Mouse (Mus musculus) lung, adult 18-20 months (tissue): ENCODE measurements at regions not wholly inside any gene's neighbourhood (a gene's known extent, or its start where the extent isn't known, plus 50 kb on each side); places are given as distances from the start of the nearest gene placed in this dataset.
"Not testable (repeated sequence)": the region's sequence is repeated elsewhere in the genome, so short reads cannot be mapped to it uniquely, and the experiment has no call there.

Experiments used
- DNase-seq, 2 experiments: peaks; one replicate each; pipeline ENCODE4 v3.0.0; 2022; ENCODE audit warnings: mixed read lengths in 2 of 2

GRCm38 (mm10) chr17:26335551-26335950 lies 79.1 kb upstream of the Neurl1b start:
- no peak for DNase-seq

- DNase-seq, result no peak
These were observed 78.6 kb upstream of the Neurl1b start for GRCm38 (mm10) chr17:26336011-26336410.

GRCm38 (mm10) chr17:26337106-26337505 lies 77.5 kb upstream of the Neurl1b start:
- DNase-seq, result no peak

- DNase-seq, result not testable (repeated sequence)
These were observed 69.2 kb upstream of the Neurl1b start for GRCm38 (mm10) chr17:26345436-26345835.

GRCm38 (mm10) chr17:26348116-26348515 lies 66.5 kb upstream of the Neurl1b start:
- no peak for DNase-seq

- no peak for DNase-seq
These were observed 64.9 kb upstream of the Neurl1b start for GRCm38 (mm10) chr17:26349741-26350140.

- DNase-seq, result no peak
These were observed 64.4 kb upstream of the Neurl1b start for GRCm38 (mm10) chr17:26350216-26350615.

- DNase-seq, result no peak
These were observed 62.6 kb upstream of the Neurl1b start for GRCm38 (mm10) chr17:26351991-26352390.

- no peak for DNase-seq
These were observed 61.9 kb upstream of the Neurl1b start for GRCm38 (mm10) chr17:26352712-26353111.

- DNase-seq, result no peak
These were observed 60.2 kb upstream of the Neurl1b start for GRCm38 (mm10) chr17:26354431-26354830.

GRCm38 (mm10) chr17:26355301-26355700 lies 59.3 kb upstream of the Neurl1b start:
- no peak for DNase-seq

GRCm38 (mm10) chr17:26356906-26357305 lies 57.7 kb upstream of the Neurl1b start:
- no peak for DNase-seq

- peak; percentile 44 to 58 for DNase-seq
These were observed 56.8 kb upstream of the Neurl1b start for GRCm38 (mm10) chr17:26357784-26358183.

GRCm38 (mm10) chr17:26360711-26361110 lies 53.9 kb upstream of the Neurl1b start:
- DNase-seq, result no peak

GRCm38 (mm10) chr17:26361420-26361819 lies 53.2 kb upstream of the Neurl1b start:
- DNase-seq, result no peak

- DNase-seq, result no peak
These were observed 52.6 kb upstream of the Neurl1b start for GRCm38 (mm10) chr17:26361992-26362391.

GRCm38 (mm10) chr17:26362586-26363361 lies 51.9 kb upstream of the Neurl1b start:
- DNase-seq, result no peak

GRCm38 (mm10) chr17:26363853-26364532 lies 50.6 kb upstream of the Neurl1b start:
- no peak for DNase-seq
